Mouse (Mus musculus) testis, adult 2 months (tissue): Measurements from ENCODE around the gene Aldh1a2.

ENCODE experiments used
- CTCF ChIP-seq: fragments of 200-500 bp; IDR thresholded peaks from 2 replicates; pipeline ENCODE4 v1.5.1; 2012; ENCODE audit warnings: low read depth, mild to moderate bottlenecking, inconsistent platforms, low read length, moderate library complexity; ENCODE audit not compliant: control insufficient read depth, insufficient read depth, insufficient replicate concordance
- POLR2A ChIP-seq: fragments of 200-500 bp; IDR thresholded peaks from 2 replicates; pipeline ENCODE4 v1.6.1; 2012; ENCODE audit warnings: low read depth, mild to moderate bottlenecking, inconsistent platforms, low read length, moderate library complexity; ENCODE audit not compliant: control insufficient read depth

GRCm38 (mm10) chr9:71321436-71321835 lies 105.8 kb downstream of the Aldh1a2 start:
- TF ChIP-seq POLR2A (no peak), CTCF (no peak)
